Mouse (Mus musculus): ENCODE data around the gene Snapc3.

- TF ChIP-seq TAL1 (IDR thresholded peaks at IDR 0.05; ENCODE audit: low read length) (no peak), GATA1 (IDR thresholded peaks at IDR 0.05; ENCODE audit: low read length) (no peak)
Measured at GRCm38 (mm10) chr4:83398527-83398926, 19.0 kb upstream of the Snapc3 start.

Measured in erythroblast, embryonic 14.5 days (primary cell).